Mouse (Mus musculus) heart, adult 2 months (tissue): ENCODE data around the gene Olfr60.

Experiments used
- CTCF ChIP-seq: fragments of 200-600 bp; IDR thresholded peaks from 2 replicates; pipeline ENCODE4 v1.8.1; 2022; ENCODE audit warnings: antibody characterized with exemption, mild to moderate bottlenecking, moderate library complexity
- POLR2A ChIP-seq: fragments of 200-500 bp; IDR thresholded peaks from 2 replicates; pipeline ENCODE4 v1.6.1; 2011; ENCODE audit warnings: mild to moderate bottlenecking, low read depth, low read length, control low read depth; ENCODE audit not compliant: insufficient read depth

DNA sequence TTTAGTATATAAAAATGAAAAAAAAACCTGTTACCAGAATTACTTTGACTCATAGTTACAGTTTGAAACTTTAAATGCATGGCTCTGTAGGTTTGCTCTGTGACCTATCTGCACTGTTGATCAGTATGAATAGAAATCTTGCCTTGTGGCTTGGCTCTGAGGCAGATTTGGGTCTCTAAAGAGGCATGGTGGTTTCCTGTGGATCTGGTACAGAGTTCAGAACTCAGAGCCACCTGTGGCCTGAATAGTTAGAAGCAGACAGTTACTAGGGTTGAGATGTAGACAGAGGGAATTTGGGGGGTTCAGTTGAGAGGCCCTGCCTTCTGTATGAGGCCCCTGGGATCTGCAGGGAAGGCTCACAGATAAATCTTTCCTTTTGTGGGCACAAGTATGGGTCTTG, 40.3 kb downstream of the Olfr60 start:
- TF ChIP-seq CTCF (no peak), POLR2A (no peak)
